Mouse (Mus musculus) lung, adult 2 months (tissue): ENCODE measurements around the gene 4930469K13Rik. TPM values are rescaled to one million over a fixed set of nuclear protein-coding genes. Genes with fewer than 3 reads are reported as not detected.

Source experiments
- DNase-seq: peaks from one replicate; pipeline ENCODE4 v3.0.0; 2022
- H3K4me1 ChIP-seq: fragments of 200-500 bp; 2 replicates; pipeline ENCODE4 v1.6.1; 2011; ENCODE audit warnings: low read length; ENCODE audit not compliant: control insufficient read depth, insufficient read depth
- H3K4me3 ChIP-seq: fragments of 200-500 bp; replicated peaks from 2 replicates; pipeline ENCODE3; 2011; ENCODE audit warnings: low read depth, mild to moderate bottlenecking, control low read depth, low read length; ENCODE audit errors: extremely low read depth
- CTCF ChIP-seq: fragments of 200-500 bp; IDR thresholded peaks from 2 replicates; pipeline ENCODE4 v1.5.1; 2011; ENCODE audit warnings: mild to moderate bottlenecking, low read length, control low read depth; ENCODE audit not compliant: insufficient read depth
- POLR2A ChIP-seq: fragments of 200-500 bp; IDR thresholded peaks from 2 replicates; pipeline ENCODE4 v1.6.1; 2011; ENCODE audit warnings: low read depth, mild to moderate bottlenecking, control low read depth, low read length, borderline replicate concordance; ENCODE audit errors: extremely low read depth
- WGBS: fragments of 180-500 bp; shearing (Covaris S2); methylation state at CpG from one replicate; pipeline ENCODE4 v1.1.7; 2018; 5-methylcytosine and 5-hydroxymethylcytosine counted together
- polyA plus RNA-seq: library from polyadenylated mRNA; depleted of rRNA; stranded (reverse); fragments of >200 nt; gene quantifications from 2 replicates; pipeline ENCODE4 v1.2.3, GENCODE M21; 2012

The 4930469K13Rik gene
- polyA plus RNA-seq, 1 experiment = not detected

DNA sequence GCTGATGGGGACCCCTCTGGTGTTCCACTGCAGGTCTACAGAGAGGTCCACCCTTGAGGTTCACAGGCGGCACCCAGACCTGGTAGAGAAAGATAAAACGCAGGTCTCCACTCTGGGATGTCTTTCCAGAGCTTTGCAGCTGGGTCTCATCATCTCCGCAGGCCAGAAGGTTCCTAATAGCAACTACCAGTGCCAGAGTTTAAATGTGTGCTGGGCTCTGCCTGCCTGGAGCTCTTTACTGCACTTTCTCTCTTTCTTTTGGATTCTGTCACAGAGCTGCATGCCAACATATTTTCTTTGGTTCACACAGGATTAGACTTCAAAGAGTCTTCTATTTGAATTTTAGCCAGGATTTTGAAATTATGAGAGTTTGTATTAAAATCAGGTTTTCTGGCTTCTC is 129.2 kb downstream of the 4930469K13Rik start:
- H3K4me1 ChIP-seq = no peaks in the 10 kb centered on the region
- no peak overlapping the region for H3K4me3 ChIP-seq
- TF ChIP-seq CTCF (no peak), POLR2A (no peak)
- WGBS = 65% methylated on average over 3 of the region's 3 CpGs
- DNase-seq = no peak

DNA sequence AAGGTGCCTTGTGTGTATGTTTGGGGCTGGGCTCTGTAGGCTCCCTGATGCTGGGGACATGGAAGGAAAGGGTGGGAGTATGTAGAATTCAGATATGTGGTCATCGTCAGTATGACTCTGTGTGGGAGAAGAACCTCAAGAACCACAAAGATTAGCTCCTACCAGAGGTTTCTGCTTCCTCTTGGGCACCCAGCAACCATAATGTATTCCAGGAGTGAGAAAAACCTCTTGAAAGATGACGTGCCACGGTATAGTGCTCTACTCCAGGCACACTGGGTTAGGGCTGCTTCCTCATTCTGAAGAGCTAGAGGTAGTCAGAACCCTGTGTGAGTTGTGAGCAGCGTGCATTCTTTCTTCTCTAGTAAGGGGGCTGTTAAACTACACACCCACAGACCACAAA is 130.6 kb downstream of the 4930469K13Rik start:
- TF ChIP-seq CTCF (no peak), POLR2A (no peak)
- 57% methylated on average over 4 of the region's 4 CpGs for WGBS
- Histone ChIP-seq H3K4me3 (no peak overlapping the region), H3K4me1 (no peaks in the 10 kb centered on the region)
- no peak for DNase-seq

GRCm38 (mm10) chr11:33965380-33965779 is 133.0 kb downstream of the 4930469K13Rik start:
- no peaks in the 10 kb centered on the region for H3K4me1 ChIP-seq
- WGBS = 54% methylated on average over 2 of the region's 2 CpGs
- TF ChIP-seq POLR2A = no peak
- TF ChIP-seq CTCF = no peak
- no peak for DNase-seq
- no peak overlapping the region for H3K4me3 ChIP-seq

GRCm38 (mm10) chr11:33962688-33963407 is 135.5 kb downstream of the 4930469K13Rik start, which contains the start of gene Kcnmb1:
TSS of gene Kcnmb1 (plus strand) at chr11:33963013.
- TF ChIP-seq POLR2A (0 out of 2 replicates have a peak, but pooled peaks have one; percentile 4), CTCF (no peak)
- no peak within 1 kb of the TSS for H3K4me3 ChIP-seq
- H3K4me1 ChIP-seq = no peaks in the 10 kb centered on the region
- DNase-seq = no peak
- WGBS = 21% methylated on average over 6 of the region's 6 CpGs

DNA sequence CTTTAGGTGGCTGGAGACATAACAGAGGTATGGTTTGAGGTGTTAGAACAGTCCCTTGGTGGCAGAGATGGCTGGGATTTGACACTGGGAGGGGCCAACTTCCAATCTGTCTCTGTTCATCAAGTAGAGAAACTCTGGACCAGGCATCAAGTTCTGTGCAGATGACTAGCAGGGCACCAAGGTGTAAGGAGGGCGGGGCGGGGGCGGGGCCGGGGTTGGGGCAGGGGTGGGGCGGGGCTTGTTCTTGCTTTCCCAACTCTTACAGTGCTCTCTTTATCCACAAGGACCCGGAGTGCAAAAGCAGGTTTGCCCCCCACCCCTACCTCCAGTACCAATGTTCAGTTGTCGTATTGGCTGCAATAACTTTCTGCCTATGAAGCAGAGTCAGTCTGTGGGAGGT is 136.2 kb downstream of the 4930469K13Rik start:
- no peak for DNase-seq
- Histone ChIP-seq H3K4me1 (no peaks in the 10 kb centered on the region), H3K4me3 (no peak overlapping the region)
- 30% methylated on average over 6 of the region's 7 CpGs for WGBS
- TF ChIP-seq CTCF (no peak), POLR2A (no peak)

GRCm38 (mm10) chr11:33958713-33959112 is 139.6 kb downstream of the 4930469K13Rik start:
- 74% methylated on average over 8 of the region's 8 CpGs for WGBS
- DNase-seq = peak; percentile 28
- no peak overlapping the region for H3K4me3 ChIP-seq
- no peaks in the 10 kb centered on the region for H3K4me1 ChIP-seq
- TF ChIP-seq POLR2A (no peak), CTCF (no peak)

DNA sequence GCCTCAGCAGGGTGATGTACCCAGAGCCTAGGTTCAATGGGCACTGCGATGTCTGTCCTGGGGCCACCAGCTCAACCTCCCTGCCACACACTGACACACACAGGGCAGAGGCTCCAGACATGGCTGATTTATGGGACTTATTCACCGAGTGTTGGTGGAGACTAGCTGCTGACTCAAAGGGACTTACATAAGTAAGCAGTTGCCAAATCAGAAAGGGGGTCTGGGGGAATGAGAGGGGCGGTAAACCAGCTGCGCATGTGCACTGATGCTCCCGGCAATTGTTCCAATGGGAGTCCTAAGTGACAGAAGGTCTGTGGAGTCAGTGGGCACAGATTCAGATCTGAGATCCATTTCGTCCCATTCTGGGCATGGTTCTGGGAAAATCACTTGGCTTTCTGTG is 140.8 kb downstream of the 4930469K13Rik start:
- TF ChIP-seq CTCF (no peak), POLR2A (no peak)
- Histone ChIP-seq H3K4me3 (no peak overlapping the region), H3K4me1 (no peaks in the 10 kb centered on the region)
- DNase-seq = no peak
- 88% methylated on average over 6 of the region's 6 CpGs for WGBS

GRCm38 (mm10) chr11:33956623-33957022 is 141.7 kb downstream of the 4930469K13Rik start:
- WGBS = 75% methylated on average over 5 of the region's 5 CpGs
- no peaks in the 10 kb centered on the region for H3K4me1 ChIP-seq
- DNase-seq = no peak
- no peak overlapping the region for H3K4me3 ChIP-seq
- TF ChIP-seq CTCF (no peak), POLR2A (no peak)

- Histone ChIP-seq H3K4me1 (no peaks in the 10 kb centered on the region), H3K4me3 (no peak overlapping the region)
- no peak for TF ChIP-seq CTCF
- TF ChIP-seq POLR2A = no peak
- 76% methylated on average over 4 of the region's 4 CpGs for WGBS
- no peak for DNase-seq
Observed at GRCm38 (mm10) chr11:33955982-33956381, 142.4 kb downstream of the 4930469K13Rik start.

- Histone ChIP-seq H3K4me3 (no peak overlapping the region), H3K4me1 (no peaks in the 10 kb centered on the region)
- TF ChIP-seq CTCF = no peak
- TF ChIP-seq POLR2A = no peak
- no peak for DNase-seq
- WGBS = 59% methylated on average over 8 of the region's 8 CpGs
Observed at GRCm38 (mm10) chr11:33951684-33952625, 146.4 kb downstream of the 4930469K13Rik start.
